Comparison of ENCODE assay signal across 9 mouse cellular contexts in the genomic region with DNA sequence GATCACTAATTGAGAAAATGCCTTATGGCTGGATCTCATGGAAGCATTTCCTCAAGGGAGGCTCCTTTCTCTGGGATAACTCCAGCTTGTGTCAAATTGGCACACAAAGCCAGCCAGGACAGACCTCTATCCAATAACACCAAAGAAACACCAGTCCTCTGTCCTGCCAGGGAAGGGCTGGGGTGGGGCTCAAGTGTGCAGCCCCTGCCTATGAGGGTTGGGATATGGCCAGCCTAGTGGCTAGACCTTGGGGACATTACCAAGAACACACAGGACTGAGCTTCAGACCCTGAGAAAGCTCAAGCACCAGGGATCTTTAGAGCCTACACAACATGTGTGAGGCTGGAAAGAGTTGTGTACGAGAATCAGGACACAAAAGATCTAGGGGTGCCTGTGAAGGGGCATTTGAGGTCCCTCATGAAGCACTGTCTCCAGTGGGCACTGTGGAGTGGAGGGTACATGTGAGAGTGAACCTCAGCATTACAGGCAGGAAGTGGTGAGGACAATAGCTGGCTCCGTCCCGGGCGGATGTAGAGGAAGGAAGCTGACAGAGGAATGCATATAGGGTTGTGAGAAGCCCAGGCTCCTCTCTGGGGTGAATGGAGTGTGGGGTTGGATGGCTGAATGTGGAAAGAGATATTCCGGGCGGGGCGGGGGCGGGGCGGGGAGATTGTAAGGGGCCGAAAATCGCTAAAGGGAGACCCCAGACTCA. TPM values are rescaled to one million over a fixed set of nuclear protein-coding genes. Genes with fewer than 3 reads are reported as not detected.
A peak's percentile ranks its signal among the peaks of the same experiment; 100 is the strongest.
DNase-seq lines count a peak whose midpoint lies in the region; ATAC-seq and TF ChIP-seq lines count a peak whose summit lies in the region.
"Had no signal": no experiment of that assay in that cellular context is flagged by ENCODE, and none has a peak within 500 bp of the region (broad histone marks: within the 10 kb centered on the region; RNA-seq: fewer than 3 reads in every experiment).

No protein-coding gene starts in this region.

- H3K27me3 ChIP-seq in embryonic facial prominence, embryonic 10.5 days (replicated peaks; ENCODE audit: low read depth, poor library complexity, severe bottlenecking) = peaks cover 54% of the 10 kb centered on the region
- peaks cover 11% of the 10 kb centered on the region for H3K27me3 ChIP-seq in liver, postnatal 0 days (ENCODE audit: insufficient read depth, low read length)

- no peak for TF ChIP-seq EP300 in liver, postnatal 0 days (IDR thresholded peaks at IDR 0.05; ENCODE audit: low read depth)

- WGBS in embryonic facial prominence, embryonic 10.5 days = 77% methylated on average over 11 of the region's 11 CpGs
- 31% methylated on average over 11 of the region's 11 CpGs for WGBS in liver, postnatal 0 days (ENCODE audit: insufficient replicate concordance)

- ATAC-seq in liver, postnatal 0 days = peak; percentile 63

- H3K4me3 ChIP-seq in embryonic facial prominence, embryonic 10.5 days = no peak overlapping the region
- H3K4me3 ChIP-seq in liver, postnatal 0 days (ENCODE audit: low read depth, low read length) = no peak overlapping the region

- no peak overlapping the region for H3K9ac ChIP-seq in liver, postnatal 0 days (replicated peaks)

- no peaks in the 10 kb centered on the region for H3K36me3 ChIP-seq in embryonic facial prominence, embryonic 10.5 days (replicated peaks)
- H3K36me3 ChIP-seq in liver, postnatal 0 days (replicated peaks; ENCODE audit: insufficient read depth, low read length) = no peaks in the 10 kb centered on the region

- DNase-seq in CD4-positive helper T cell, adult 2 months (ENCODE audit: low read depth, low spot score) = peak; percentile 62
- DNase-seq in embryonic facial prominence, embryonic 10.5 days (ENCODE audit: low spot score) = no peak
- peak; percentile 67 for DNase-seq in induced T-regulatory cell, adult 2 months (ENCODE audit: low read depth)
- DNase-seq in liver, postnatal 0 days = peak; percentile 38
- DNase-seq in thymus, postnatal 36 days = peak; percentile 49 to 66
- DNase-seq in right cerebral cortex, adult 18-20 months = no peak
- no peak for DNase-seq in testis, postnatal 14 days (ENCODE audit: low spot score)
- no peak for DNase-seq in right cerebral cortex, postnatal 25 days

- H3K4me1 ChIP-seq in embryonic facial prominence, embryonic 10.5 days = peaks cover 28% of the 10 kb centered on the region
- H3K4me1 ChIP-seq in liver, postnatal 0 days (ENCODE audit: insufficient read depth) = peaks cover 3% of the 10 kb centered on the region; the same call in 1 of the 2 replicates

- no peak for TF ChIP-seq CTCF in liver, postnatal 0 days (IDR thresholded peaks at IDR 0.05; ENCODE audit: low read depth)

- H3K4me2 ChIP-seq in liver, postnatal 0 days (ENCODE audit: low read depth, low read length) = no peak overlapping the region

- peak overlapping the region; percentile 71 for H3K27ac ChIP-seq in embryonic facial prominence, embryonic 10.5 days (replicated peaks)
- peak overlapping the region; percentile 84 for H3K27ac ChIP-seq in liver, postnatal 0 days (ENCODE audit: low read depth)

- H3K9me3 ChIP-seq in embryonic facial prominence, embryonic 10.5 days = no peaks in the 10 kb centered on the region
- no peaks in the 10 kb centered on the region for H3K9me3 ChIP-seq in liver, postnatal 0 days (ENCODE audit: low read length)

RNA-seq across cellular contexts. Expression of gene Ccdc194, which starts 3.0 kb away (rescaled TPM):
- 0.12 and 0.26 TPM in 2 replicates for polyA plus RNA-seq in embryonic facial prominence, embryonic 10.5 days (2016; fragmentation: Nextera tagmentation; extraction: Ambion mirVana)
- 0.20 TPM in 1 of 2 replicates, not detected in the other for polyA plus RNA-seq in liver, postnatal 0 days (2015; fragmentation: Nextera tagmentation; extraction: Ambion mirVana)

RNA-seq across cellular contexts. Expression of gene Bst2, which starts 8.7 kb away (rescaled TPM):
- polyA plus RNA-seq in embryonic facial prominence, embryonic 10.5 days (2016; fragmentation: Nextera tagmentation; extraction: Ambion mirVana) = 5.8 and 7.2 TPM in 2 replicates
- polyA plus RNA-seq in liver, postnatal 0 days (2015; fragmentation: Nextera tagmentation; extraction: Ambion mirVana) = 57.0 and 62.1 TPM in 2 replicates

RNA-seq across cellular contexts. Expression of gene Mvb12a, which starts 14.2 kb away (rescaled TPM):
- 76.9 and 80.7 TPM in 2 replicates for polyA plus RNA-seq in embryonic facial prominence, embryonic 10.5 days (2016; fragmentation: Nextera tagmentation; extraction: Ambion mirVana)
- 61.7 and 62.5 TPM in 2 replicates for polyA plus RNA-seq in liver, postnatal 0 days (2015; fragmentation: Nextera tagmentation; extraction: Ambion mirVana)

RNA-seq across cellular contexts. Expression of gene Plvap, which starts 17.0 kb away (rescaled TPM):
- 58.0 and 59.2 TPM in 2 replicates for polyA plus RNA-seq in embryonic facial prominence, embryonic 10.5 days (2016; fragmentation: Nextera tagmentation; extraction: Ambion mirVana)
- 29.1 and 31.1 TPM in 2 replicates for polyA plus RNA-seq in liver, postnatal 0 days (2015; fragmentation: Nextera tagmentation; extraction: Ambion mirVana)

RNA-seq across cellular contexts. Expression of gene Tmem221, which starts 30.2 kb away (rescaled TPM):
- polyA plus RNA-seq in embryonic facial prominence, embryonic 10.5 days (2016; fragmentation: Nextera tagmentation; extraction: Ambion mirVana) = 0.52 and 0.54 TPM in 2 replicates
- polyA plus RNA-seq in liver, postnatal 0 days (2015; fragmentation: Nextera tagmentation; extraction: Ambion mirVana) = 0.62 and 0.66 TPM in 2 replicates
- polyA plus RNA-seq: neural tube, embryonic 11.5 days had no signal

Comparison
In these comparisons a context has a peak if more than half of its experiments do, and no peak if none do; other contexts are left out.
1. DNase-seq: peak in CD4-positive helper T cell, adult 2 months (single experiment), induced T-regulatory cell, adult 2 months (single experiment), liver, postnatal 0 days (single experiment) and thymus, postnatal 36 days (2 of 2); none in embryonic facial prominence, embryonic 10.5 days (single experiment), right cerebral cortex, adult 18-20 months (single experiment), testis, postnatal 14 days (single experiment) and right cerebral cortex, postnatal 25 days (single experiment).